In genomic region chr12:102505131-102505713, GRCm38 (mm10) we compare ENCODE assay signal across 22 mouse cellular contexts. TPM values are rescaled to one million over a fixed set of nuclear protein-coding genes. Genes with fewer than 3 reads are reported as not detected.
"Had no signal": no experiment of that assay in that cellular context is flagged by ENCODE, and none has a peak within 500 bp of the region (broad histone marks: within the 10 kb centered on the region; RNA-seq: fewer than 3 reads in every experiment).

No protein-coding gene starts in this region.

- H3K9me3 ChIP-seq: limb, embryonic 12.5 days; limb, embryonic 15.5 days; liver, embryonic 12.5 days; midbrain, embryonic 13.5 days; neural tube, embryonic 13.5 days had no signal

- DNase-seq: kidney, adult 2 months; kidney, postnatal 25 days; layer of hippocampus, adult 9-11 months; layer of hippocampus, postnatal 36 days; lung, adult 2 months; lung, postnatal 14 days; lung, postnatal 4 days; retina, postnatal 1 day; thymus, adult 18-20 months; thymus, postnatal 36 days had no signal

- H3K4me1 ChIP-seq: limb, embryonic 12.5 days; limb, embryonic 15.5 days; midbrain, embryonic 13.5 days; neural tube, embryonic 13.5 days had no signal

- H3K27me3 ChIP-seq: liver, embryonic 12.5 days; midbrain, embryonic 13.5 days; neural tube, embryonic 13.5 days had no signal

- H3K4me3 ChIP-seq: layer of hippocampus, adult 2 months; left cerebral cortex, adult 2 months; limb, embryonic 12.5 days; limb, embryonic 15.5 days; liver, embryonic 12.5 days; midbrain, embryonic 13.5 days; myocyte; neural tube, embryonic 13.5 days had no signal

- H3K27ac ChIP-seq: kidney, postnatal 0 days; layer of hippocampus, adult 2 months; left cerebral cortex, adult 2 months; limb, embryonic 12.5 days; limb, embryonic 15.5 days; midbrain, embryonic 13.5 days; neural tube, embryonic 13.5 days had no signal

- H3K9ac ChIP-seq: limb, embryonic 12.5 days; limb, embryonic 15.5 days; liver, embryonic 12.5 days; midbrain, embryonic 13.5 days; neural tube, embryonic 13.5 days had no signal

- H3K36me3 ChIP-seq: limb, embryonic 12.5 days; limb, embryonic 15.5 days; liver, embryonic 12.5 days; midbrain, embryonic 13.5 days; neural tube, embryonic 13.5 days had no signal

RNA-seq across cellular contexts. Expression of gene Chga, which starts 49.5 kb away (rescaled TPM):
- total RNA-seq: megakaryocyte progenitor cell, adult 5-6 weeks; monocyte, adult 5-6 weeks; neutrophil, adult 5-6 weeks had no signal
- polyA plus RNA-seq: myocyte had no signal
